Mouse (Mus musculus): Measurements from ENCODE around the gene H2-T22.

DNA sequence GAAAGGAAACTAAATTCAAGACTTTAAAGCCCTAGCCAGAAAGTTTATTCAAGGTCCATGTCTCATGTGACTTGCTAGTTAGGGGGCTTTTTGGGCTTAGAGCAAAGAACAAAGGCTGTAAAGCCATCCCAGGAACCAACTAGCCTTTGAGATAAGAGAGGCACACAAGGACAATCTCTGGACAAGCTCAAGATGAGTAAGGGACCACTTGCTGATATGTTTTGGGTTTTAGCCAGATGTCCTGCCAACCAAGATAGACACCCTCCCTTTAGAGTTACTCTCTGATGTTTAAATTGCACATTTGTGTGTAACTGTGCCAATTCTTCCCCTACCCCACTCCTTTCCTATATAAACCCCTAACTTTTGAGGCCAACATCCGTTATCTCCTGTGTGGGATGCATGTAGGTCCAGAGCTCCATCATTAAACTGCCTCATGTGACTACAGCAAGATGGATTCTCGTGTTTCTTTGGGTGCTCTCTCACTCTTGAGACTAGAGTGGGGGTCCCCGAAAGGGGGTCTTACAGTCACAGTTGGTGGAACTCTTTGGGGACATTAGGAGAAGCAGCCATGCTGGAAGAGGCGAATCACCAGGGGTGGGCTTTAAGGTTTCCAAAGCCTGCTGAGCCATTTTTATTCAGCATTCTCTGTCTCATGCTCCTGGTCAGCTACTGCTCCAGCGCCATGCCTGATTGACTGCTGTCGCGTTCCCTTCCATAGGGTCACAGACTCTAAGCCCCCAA, 13.5 kb downstream of the H2-T22 start:
- TF ChIP-seq USF1 (IDR thresholded peaks at IDR 0.05; ENCODE audit: low read depth) (no peak), CTCF (IDR thresholded peaks at IDR 0.05; ENCODE audit: control insufficient read depth, insufficient read depth, insufficient read length) (no peak)

Measured in C2C12 (cell line).